Mouse (Mus musculus): Measurements from ENCODE around the gene Prkaa1. TPM values are rescaled to one million over a fixed set of nuclear protein-coding genes. Genes with fewer than 3 reads are reported as not detected.

The Prkaa1 gene
- polyA plus RNA-seq, 1 experiment from 2014 or later = 14.8 TPM

DNA sequence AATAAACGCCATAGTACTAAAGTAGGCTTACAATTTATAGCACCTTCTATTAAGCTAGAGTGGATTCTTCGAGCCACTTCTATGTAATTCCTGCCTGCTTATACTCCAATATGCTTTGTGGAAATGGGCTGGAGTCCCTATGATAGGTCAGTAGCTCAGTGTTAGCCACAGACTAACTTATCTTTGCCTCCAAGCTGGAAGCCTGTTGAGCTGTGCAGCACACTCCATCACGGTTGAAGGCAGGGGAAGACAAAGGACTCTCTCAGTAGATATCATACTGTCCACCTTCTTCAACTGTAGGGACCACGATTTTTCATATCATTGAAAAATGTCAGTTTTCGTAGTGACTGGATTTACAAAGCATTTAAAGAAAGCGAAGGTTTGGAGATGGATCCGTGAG is 3.8 kb upstream of the Prkaa1 start:
- H3K36me3 ChIP-seq (ENCODE audit: control insufficient read depth, insufficient read depth) = no peaks in the 10 kb centered on the region
- no peak overlapping the region for H3K4me2 ChIP-seq (ENCODE audit: low read length)
- no peaks in the 10 kb centered on the region for H3K9me3 ChIP-seq (ENCODE audit: control insufficient read depth, low read length)
- H3K27me3 ChIP-seq (replicated peaks; ENCODE audit: control insufficient read depth, insufficient read depth, low read length) = no peaks in the 10 kb centered on the region
- H3K9ac ChIP-seq (replicated peaks; ENCODE audit: low read depth, low read length) = no peak overlapping the region
- H3K4me3 ChIP-seq (replicated peaks; ENCODE audit: low read length) = no peak overlapping the region
- peaks cover 13% of the 10 kb centered on the region for H3K4me1 ChIP-seq (replicated peaks; ENCODE audit: control insufficient read depth, insufficient read depth, low read length)
- ATAC-seq = no peak
- H3K27ac ChIP-seq (ENCODE audit: low read length) = no peak overlapping the region
- 91% methylated on average over 7 of the region's 7 CpGs for WGBS

DNA sequence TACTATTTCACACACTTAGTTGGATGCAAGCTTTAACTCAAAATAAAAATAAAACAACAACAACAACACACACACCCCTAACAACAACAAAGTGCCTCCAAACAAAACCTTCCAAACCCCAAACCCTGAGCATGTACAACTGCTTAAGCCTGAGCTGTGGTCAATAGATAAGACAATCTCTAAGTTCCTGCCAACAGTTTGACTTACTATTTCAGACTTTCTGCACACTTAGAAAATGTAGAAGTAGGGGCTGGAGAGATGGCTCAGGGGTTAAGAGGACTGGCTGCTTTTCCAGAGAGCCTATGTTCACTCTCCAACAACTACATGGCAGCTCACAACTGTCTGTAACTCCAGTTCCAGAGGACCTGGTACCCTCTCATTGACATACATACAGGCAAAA is 3.3 kb upstream of the Prkaa1 start:
- no peak for ATAC-seq

DNA sequence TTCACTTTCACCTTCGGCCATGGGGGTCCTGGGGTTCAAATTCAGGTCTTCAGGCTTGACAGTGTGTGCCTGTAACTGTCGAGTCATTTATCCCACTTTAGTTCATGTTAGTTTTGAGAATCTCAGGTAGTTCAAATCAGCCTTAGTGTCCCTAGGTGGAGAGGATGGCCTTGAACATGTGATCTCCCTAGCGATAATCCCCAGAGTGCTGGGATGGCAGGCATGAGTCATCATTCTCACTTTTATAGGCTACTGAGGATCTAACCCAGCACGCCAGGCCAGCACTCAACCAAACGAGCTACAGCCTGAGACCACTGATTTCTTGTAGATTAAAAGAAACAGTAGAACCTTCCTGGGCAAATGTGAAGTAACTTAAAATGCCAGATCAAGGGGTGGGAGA is 1.6 kb upstream of the Prkaa1 start:
- Histone ChIP-seq H3K9ac (replicated peaks; ENCODE audit: low read depth, low read length) (no peak overlapping the region), H3K27ac (ENCODE audit: low read length) (no peak overlapping the region), H3K9me3 (ENCODE audit: control insufficient read depth, low read length) (no peaks in the 10 kb centered on the region), H3K27me3 (replicated peaks; ENCODE audit: control insufficient read depth, insufficient read depth, low read length) (no peaks in the 10 kb centered on the region), H3K36me3 (ENCODE audit: control insufficient read depth, insufficient read depth) (no peaks in the 10 kb centered on the region), H3K4me1 (replicated peaks; ENCODE audit: control insufficient read depth, insufficient read depth, low read length) (peaks cover 20% of the 10 kb centered on the region), H3K4me3 (replicated peaks; ENCODE audit: low read length) (no peak overlapping the region), H3K4me2 (ENCODE audit: low read length) (no peak overlapping the region)
- 64% methylated on average over 5 of the region's 5 CpGs for WGBS
- no peak for ATAC-seq

More for the DNA sequence above, 3.3 kb upstream of the Prkaa1 start:
- Histone ChIP-seq H3K4me3 (replicated peaks; ENCODE audit: low read length) (no peak overlapping the region), H3K4me1 (replicated peaks; ENCODE audit: control insufficient read depth, insufficient read depth, low read length) (peaks cover 18% of the 10 kb centered on the region), H3K9ac (replicated peaks; ENCODE audit: low read depth, low read length) (no peak overlapping the region), H3K27ac (ENCODE audit: low read length) (no peak overlapping the region), H3K27me3 (replicated peaks; ENCODE audit: control insufficient read depth, insufficient read depth, low read length) (no peaks in the 10 kb centered on the region), H3K4me2 (ENCODE audit: low read length) (no peak overlapping the region), H3K36me3 (ENCODE audit: control insufficient read depth, insufficient read depth) (no peaks in the 10 kb centered on the region), H3K9me3 (ENCODE audit: control insufficient read depth, low read length) (no peaks in the 10 kb centered on the region)

DNA sequence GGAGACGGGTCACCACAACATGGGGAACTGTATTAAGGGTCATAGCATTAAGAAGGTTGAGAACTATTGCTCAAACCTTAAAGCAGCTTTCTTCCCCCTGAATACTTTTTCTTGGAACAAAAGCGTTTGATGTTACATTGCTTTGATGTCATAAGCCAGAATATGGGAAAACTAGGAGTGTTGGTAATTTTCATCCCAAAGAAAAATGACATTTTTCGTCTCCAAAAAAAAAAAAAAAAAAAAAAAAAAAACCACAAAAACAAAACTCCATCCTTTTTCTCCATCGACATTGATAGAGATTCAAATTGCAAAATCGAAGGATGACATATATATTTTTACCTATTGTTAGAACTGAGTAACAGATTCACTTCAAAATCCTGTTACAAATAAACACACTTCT is 947 bp upstream of the Prkaa1 start:
- Histone ChIP-seq H3K27ac (ENCODE audit: low read length) (no peak overlapping the region), H3K9me3 (ENCODE audit: control insufficient read depth, low read length) (no peaks in the 10 kb centered on the region), H3K9ac (replicated peaks; ENCODE audit: low read depth, low read length) (no peak overlapping the region), H3K4me2 (ENCODE audit: low read length) (no peak overlapping the region), H3K4me1 (replicated peaks; ENCODE audit: control insufficient read depth, insufficient read depth, low read length) (peaks cover 20% of the 10 kb centered on the region), H3K27me3 (replicated peaks; ENCODE audit: control insufficient read depth, insufficient read depth, low read length) (no peaks in the 10 kb centered on the region), H3K4me3 (replicated peaks; ENCODE audit: low read length) (no peak overlapping the region), H3K36me3 (ENCODE audit: control insufficient read depth, insufficient read depth) (no peaks in the 10 kb centered on the region)
- ATAC-seq = no peak
- 71% methylated on average over 5 of the region's 5 CpGs for WGBS

DNA sequence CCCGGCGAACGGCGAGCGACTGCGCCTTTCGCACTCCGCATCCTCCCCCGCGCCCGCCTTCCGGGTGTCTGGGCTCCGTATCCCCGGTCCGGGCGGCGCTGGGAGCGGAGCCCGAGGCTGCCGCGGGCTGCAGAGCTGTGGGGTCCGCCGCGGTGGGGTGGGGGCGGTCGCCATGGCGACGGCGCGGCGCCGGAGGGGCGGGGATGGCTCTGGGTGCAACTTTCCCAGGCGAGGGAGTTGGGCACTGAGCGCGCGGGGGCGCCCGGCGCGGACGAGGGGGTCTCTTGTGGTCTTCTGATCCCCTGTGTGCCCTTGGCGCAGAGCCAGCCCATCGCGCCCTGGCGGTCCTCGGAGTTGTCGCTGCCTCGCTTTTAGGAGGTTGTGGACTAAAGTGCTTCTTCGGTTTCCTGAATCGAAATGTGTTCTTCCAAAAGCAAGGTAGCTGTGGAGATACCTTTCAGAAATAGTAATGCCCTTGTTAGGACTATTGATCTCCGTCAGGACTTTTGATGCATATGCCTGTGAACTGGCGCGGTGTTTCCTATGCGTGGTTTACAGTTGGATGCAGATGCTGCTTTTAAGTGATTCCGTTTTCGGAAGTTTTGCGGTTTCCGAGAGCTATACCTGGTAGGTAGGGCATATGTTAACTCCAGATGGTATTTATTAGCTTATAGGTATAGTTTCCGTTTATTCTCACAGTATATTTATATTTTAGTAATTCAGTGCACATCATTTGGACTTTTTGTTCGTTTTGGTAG is 539 bp downstream of the Prkaa1 start:
- WGBS = under 1% methylated on average over 45 of the region's 61 CpGs
- peaks cover 17% of the 10 kb centered on the region for H3K4me1 ChIP-seq (replicated peaks; ENCODE audit: control insufficient read depth, insufficient read depth, low read length)
- no peaks in the 10 kb centered on the region for H3K36me3 ChIP-seq (ENCODE audit: control insufficient read depth, insufficient read depth)
- H3K27me3 ChIP-seq (replicated peaks; ENCODE audit: control insufficient read depth, insufficient read depth, low read length) = no peaks in the 10 kb centered on the region
- no peaks in the 10 kb centered on the region for H3K9me3 ChIP-seq (ENCODE audit: control insufficient read depth, low read length)
- peak overlapping the region; percentile 89 for H3K9ac ChIP-seq (replicated peaks; ENCODE audit: low read depth, low read length)
- peak; percentile 92 for ATAC-seq
- peak overlapping the region; percentile 91 for H3K4me3 ChIP-seq (replicated peaks; ENCODE audit: low read length)
- peak overlapping the region; percentile 88 for H3K4me2 ChIP-seq (ENCODE audit: low read length)
- H3K27ac ChIP-seq (ENCODE audit: low read length) = peak overlapping the region; percentile 91

DNA sequence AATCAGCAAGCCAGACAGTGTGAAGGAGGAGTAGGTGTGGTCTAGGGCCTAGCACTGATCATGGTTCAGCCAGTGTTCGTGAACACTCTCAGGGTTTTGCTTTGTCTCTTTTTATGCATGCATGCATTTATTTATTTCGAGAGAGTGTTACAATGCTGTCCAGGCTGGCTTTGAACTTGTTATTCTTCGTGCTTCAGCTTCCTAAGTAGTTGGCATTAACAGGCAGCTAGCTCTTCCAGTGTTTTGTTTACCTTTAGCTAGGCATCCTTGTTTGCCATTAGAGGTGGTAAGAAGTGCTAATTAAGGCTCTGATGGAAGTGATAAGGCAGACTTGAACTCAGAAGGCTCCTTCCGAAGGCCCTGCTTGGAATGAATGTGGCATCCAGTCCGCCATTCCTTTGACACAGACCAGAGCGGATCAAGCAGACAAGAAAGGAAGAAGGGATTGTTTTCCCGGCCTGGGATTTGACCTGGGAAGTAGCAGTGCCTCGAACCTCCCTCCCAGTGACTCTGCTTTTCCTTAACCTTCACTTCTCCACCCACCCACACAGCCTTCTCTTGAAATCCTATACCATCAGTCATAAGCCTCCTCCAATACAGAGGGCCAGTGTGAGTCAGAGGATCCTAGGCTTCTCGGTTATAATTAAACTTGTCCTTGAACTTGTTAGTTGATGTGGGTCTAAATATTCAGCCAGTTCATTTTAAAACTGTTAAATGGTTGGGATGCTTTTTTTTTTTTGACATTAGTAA is 1.7 kb downstream of the Prkaa1 start:
- Histone ChIP-seq H3K27ac (ENCODE audit: low read length) (no peak overlapping the region), H3K4me1 (replicated peaks; ENCODE audit: control insufficient read depth, insufficient read depth, low read length) (peaks cover 20% of the 10 kb centered on the region), H3K9me3 (ENCODE audit: control insufficient read depth, low read length) (no peaks in the 10 kb centered on the region), H3K27me3 (replicated peaks; ENCODE audit: control insufficient read depth, insufficient read depth, low read length) (no peaks in the 10 kb centered on the region), H3K4me3 (replicated peaks; ENCODE audit: low read length) (no peak overlapping the region), H3K36me3 (ENCODE audit: control insufficient read depth, insufficient read depth) (no peaks in the 10 kb centered on the region), H3K9ac (replicated peaks; ENCODE audit: low read depth, low read length) (no peak overlapping the region), H3K4me2 (ENCODE audit: low read length) (peak overlapping the region; percentile 88)
- WGBS = 44% methylated on average over 9 of the region's 9 CpGs
- no peak for ATAC-seq

DNA sequence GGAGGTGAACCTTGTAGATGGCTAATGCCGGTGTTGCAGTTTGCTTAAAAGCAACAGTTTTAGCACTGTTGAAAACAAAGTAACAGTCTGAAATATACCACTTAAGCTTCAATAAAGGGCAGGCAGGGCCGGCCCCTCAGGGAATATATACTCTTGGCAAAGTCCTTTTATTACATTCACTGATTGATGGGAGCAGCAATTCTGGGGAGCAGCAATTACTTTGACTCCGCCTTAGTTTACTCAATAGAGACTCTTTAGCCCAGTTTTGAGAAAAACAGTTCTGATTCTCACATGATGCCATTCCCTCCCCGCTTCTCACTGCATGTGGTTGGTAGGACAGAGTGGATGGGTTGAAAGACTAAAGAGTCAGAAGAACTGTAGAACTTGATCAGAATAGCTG is 5.5 kb downstream of the Prkaa1 start:
- no peak for ATAC-seq
- H3K4me3 ChIP-seq (replicated peaks; ENCODE audit: low read length) = no peak overlapping the region
- peaks cover 20% of the 10 kb centered on the region for H3K4me1 ChIP-seq (replicated peaks; ENCODE audit: control insufficient read depth, insufficient read depth, low read length)
- H3K4me2 ChIP-seq (ENCODE audit: low read length) = no peak overlapping the region
- 43% methylated on average over 4 of the region's 4 CpGs for WGBS
- no peaks in the 10 kb centered on the region for H3K27me3 ChIP-seq (replicated peaks; ENCODE audit: control insufficient read depth, insufficient read depth, low read length)
- H3K36me3 ChIP-seq (ENCODE audit: control insufficient read depth, insufficient read depth) = no peaks in the 10 kb centered on the region
- H3K27ac ChIP-seq (ENCODE audit: low read length) = no peak overlapping the region
- no peak overlapping the region for H3K9ac ChIP-seq (replicated peaks; ENCODE audit: low read depth, low read length)
- H3K9me3 ChIP-seq (ENCODE audit: control insufficient read depth, low read length) = no peaks in the 10 kb centered on the region

DNA sequence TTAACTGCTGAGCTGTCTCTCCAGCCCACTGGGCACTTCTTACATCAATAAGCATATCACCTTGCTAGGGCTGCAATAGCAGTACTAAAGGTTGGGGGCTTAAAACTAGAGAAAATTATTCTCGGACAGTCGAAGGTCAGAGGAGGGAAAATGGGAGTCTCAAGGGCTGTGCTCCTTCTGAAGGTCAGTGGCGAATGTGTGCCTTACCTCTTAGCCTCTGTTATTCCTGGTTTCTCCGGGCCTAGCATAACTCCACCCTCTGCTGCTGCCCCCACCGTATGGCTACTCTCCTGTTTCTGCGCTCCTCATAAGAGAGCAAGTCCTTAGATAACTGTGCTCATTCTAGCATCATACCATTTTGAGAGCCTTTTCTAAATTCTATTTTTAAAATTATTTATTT is 8.5 kb downstream of the Prkaa1 start:
- Histone ChIP-seq H3K9ac (replicated peaks; ENCODE audit: low read depth, low read length) (no peak overlapping the region), H3K27ac (ENCODE audit: low read length) (no peak overlapping the region), H3K27me3 (replicated peaks; ENCODE audit: control insufficient read depth, insufficient read depth, low read length) (no peaks in the 10 kb centered on the region), H3K4me3 (replicated peaks; ENCODE audit: low read length) (no peak overlapping the region), H3K4me2 (ENCODE audit: low read length) (no peak overlapping the region), H3K9me3 (ENCODE audit: control insufficient read depth, low read length) (no peaks in the 10 kb centered on the region), H3K4me1 (replicated peaks; ENCODE audit: control insufficient read depth, insufficient read depth, low read length) (peaks cover 17% of the 10 kb centered on the region), H3K36me3 (ENCODE audit: control insufficient read depth, insufficient read depth) (no peaks in the 10 kb centered on the region)
- ATAC-seq = no peak
- WGBS = 97% methylated on average over 6 of the region's 6 CpGs

DNA sequence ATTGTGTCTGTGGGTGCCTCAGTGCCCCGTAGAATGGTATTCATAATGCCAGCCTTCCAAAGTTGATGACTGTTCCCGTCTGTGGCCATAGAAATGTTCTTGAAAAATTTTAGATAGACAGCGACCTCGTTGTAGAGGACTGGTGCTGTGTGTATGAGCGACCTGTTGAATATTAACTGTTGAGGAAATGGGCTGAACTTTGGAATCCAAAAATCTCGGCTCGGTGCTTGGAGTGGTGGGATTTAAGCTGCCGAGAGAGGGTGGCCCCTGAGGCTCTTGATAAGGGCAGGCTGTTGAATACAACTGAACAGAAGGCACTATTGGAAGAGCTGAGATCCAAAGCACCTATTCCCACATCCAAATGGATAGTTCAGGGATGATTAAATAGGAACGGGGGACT is 11.0 kb downstream of the Prkaa1 start:
- Histone ChIP-seq H3K4me2 (ENCODE audit: low read length) (no peak overlapping the region), H3K27me3 (replicated peaks; ENCODE audit: control insufficient read depth, insufficient read depth, low read length) (no peaks in the 10 kb centered on the region), H3K36me3 (ENCODE audit: control insufficient read depth, insufficient read depth) (no peaks in the 10 kb centered on the region), H3K9me3 (ENCODE audit: control insufficient read depth, low read length) (no peaks in the 10 kb centered on the region), H3K9ac (replicated peaks; ENCODE audit: low read depth, low read length) (no peak overlapping the region), H3K4me1 (replicated peaks; ENCODE audit: control insufficient read depth, insufficient read depth, low read length) (peaks cover 9% of the 10 kb centered on the region), H3K27ac (ENCODE audit: low read length) (no peak overlapping the region), H3K4me3 (replicated peaks; ENCODE audit: low read length) (no peak overlapping the region)
- 85% methylated on average over 9 of the region's 9 CpGs for WGBS
- ATAC-seq = no peak

All from forebrain, embryonic 16.5 days (tissue).